Mouse (Mus musculus): ENCODE measurements around the gene Ywhae.

DNA sequence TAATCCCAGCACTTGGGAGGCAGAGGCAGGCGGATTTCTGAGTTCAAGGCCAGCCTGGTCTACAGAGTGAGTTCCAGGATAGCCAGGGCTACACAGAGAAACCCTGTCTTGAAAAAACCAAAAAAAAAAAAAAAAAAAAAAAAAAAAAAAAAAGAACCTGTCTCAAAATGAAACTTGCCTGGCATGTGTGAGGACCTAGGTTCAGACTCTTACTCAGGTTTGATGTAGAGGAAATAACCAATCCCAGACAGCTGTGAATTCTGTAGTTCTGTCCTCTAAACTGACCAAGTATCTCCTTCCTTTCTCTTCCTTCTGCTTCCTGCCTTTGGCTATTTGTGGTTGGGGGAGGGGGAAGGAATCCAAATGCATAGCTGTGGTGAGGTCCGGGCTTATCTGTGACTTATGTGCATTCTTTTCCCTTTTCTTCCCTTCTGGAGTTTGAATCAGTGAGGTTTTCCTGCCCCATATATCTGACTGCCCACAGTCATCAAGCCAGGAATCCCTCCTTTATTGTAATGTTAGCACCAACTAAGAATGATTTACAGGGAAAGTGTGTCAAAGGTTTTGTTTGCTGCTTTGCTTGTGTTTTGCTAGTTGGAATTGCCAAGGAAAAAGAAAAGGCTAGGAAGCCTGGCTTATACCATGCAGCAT is 45.2 kb upstream of the Ywhae start:
- TF ChIP-seq CTCF (IDR thresholded peaks at IDR 0.05; ENCODE audit: low read depth, low read length) (no peak), POLR2A (IDR thresholded peaks at IDR 0.05; ENCODE audit: extremely low read depth, insufficient read depth, low read length) (no peak)

All from liver, adult 2 months (tissue).